Mouse (Mus musculus) heart, embryonic 14.5 days (tissue): ENCODE measurements at regions not wholly inside any gene's neighbourhood (a gene's known extent, or its start where the extent isn't known, plus 50 kb on each side); places are given as distances from the start of the nearest gene placed in this dataset.

Source experiments
- ATAC-seq: fragments of 200-750 bp; cut with Nextera tagmentation; 2 replicates; pipeline ENCODE4 v1.8.0; 2017; ENCODE audit warnings: low read depth, moderate TSS enrichment; ENCODE audit not compliant: insufficient number of reproducible peaks, insufficient read depth, low FRiP score
- H3K27ac ChIP-seq, 2 experiments: fragments of 200-500 bp in 1 of 2; fragments of 300-500 bp in 1 of 2; sonication (generic) in 1 of 2; replicated peaks in 1 of 2; 2 replicates each; pipeline ENCODE4 v1.5.1; 2012 to 2014; ENCODE audit warnings: low read depth in 2 of 2, low read length in 2 of 2, control low read depth in 1 of 2, mild to moderate bottlenecking in 1 of 2, mixed read lengths in 1 of 2; ENCODE audit not compliant: control insufficient read depth in 1 of 2, insufficient read depth in 1 of 2
- H3K27me3 ChIP-seq: fragments of 300-500 bp; sonication (generic); 2 replicates; pipeline ENCODE4 v1.6.1; 2014; ENCODE audit warnings: mild to moderate bottlenecking, low read length, control low read depth; ENCODE audit not compliant: control insufficient read depth, insufficient read depth
- H3K36me3 ChIP-seq: fragments of 300-500 bp; sonication (generic); 2 replicates; pipeline ENCODE4 v1.6.1; 2014; ENCODE audit warnings: mild to moderate bottlenecking, control low read depth, low read length, mixed read lengths; ENCODE audit not compliant: control insufficient read depth, insufficient read depth
- H3K4me1 ChIP-seq, 2 experiments: fragments of 200-500 bp in 1 of 2; fragments of 300-500 bp in 1 of 2; sonication (generic) in 1 of 2; 2 replicates each; pipeline ENCODE4 v1.6.1; 2012 to 2014; ENCODE audit warnings: low read length in 2 of 2, control low read depth in 1 of 2, mixed read lengths in 1 of 2; ENCODE audit not compliant: control insufficient read depth in 2 of 2, insufficient read depth in 2 of 2
- H3K4me2 ChIP-seq: fragments of 300-500 bp; sonication (generic); 2 replicates; pipeline ENCODE4 v1.6.1; 2014; ENCODE audit warnings: mild to moderate bottlenecking, low read length
- H3K4me3 ChIP-seq, 2 experiments: fragments of 200-500 bp in 1 of 2; fragments of 300-500 bp in 1 of 2; sonication (generic) in 1 of 2; 2 replicates each; pipeline ENCODE4 v1.5.1; 2012 to 2014; ENCODE audit warnings: low read length in 2 of 2, mild to moderate bottlenecking in 2 of 2, control low read depth in 1 of 2, low read depth in 1 of 2, moderate library complexity in 1 of 2; ENCODE audit not compliant: control insufficient read depth in 1 of 2, insufficient read depth in 1 of 2
- H3K9ac ChIP-seq: fragments of 300-500 bp; sonication (generic); 2 replicates; pipeline ENCODE4 v1.6.1; 2014; ENCODE audit warnings: mild to moderate bottlenecking, low read length
- H3K9me3 ChIP-seq: fragments of 300-500 bp; sonication (generic); 2 replicates; pipeline ENCODE4 v1.6.1; 2016; ENCODE audit warnings: low read length, control low read depth; ENCODE audit not compliant: control insufficient read depth
- WGBS: fragments of 180-500 bp; shearing (Covaris S2); extraction: QIAGEN DNeasy Blood & Tissue Kit; methylation state at CpG from one replicate; pipeline ENCODE4 v1.1.7; 2014; 5-methylcytosine and 5-hydroxymethylcytosine counted together

GRCm38 (mm10) chr6:51732298-51732895, 208.7 kb downstream of the Snx10 start:
- Histone ChIP-seq H3K27me3 (no peaks in the 10 kb centered on the region), H3K4me2 (no peak overlapping the region), H3K27ac (no peak overlapping the region), H3K4me3 (no peak overlapping the region), H3K36me3 (no peaks in the 10 kb centered on the region), H3K4me1 (peaks cover 6 to 7% of the 10 kb centered on the region in 2 experiments; a peak in 2 of 4 replicates), H3K9me3 (no peaks in the 10 kb centered on the region), H3K9ac (no peak overlapping the region)
- ATAC-seq: no peak
- WGBS: 78% methylated on average over 11 of the region's 11 CpGs

DNA sequence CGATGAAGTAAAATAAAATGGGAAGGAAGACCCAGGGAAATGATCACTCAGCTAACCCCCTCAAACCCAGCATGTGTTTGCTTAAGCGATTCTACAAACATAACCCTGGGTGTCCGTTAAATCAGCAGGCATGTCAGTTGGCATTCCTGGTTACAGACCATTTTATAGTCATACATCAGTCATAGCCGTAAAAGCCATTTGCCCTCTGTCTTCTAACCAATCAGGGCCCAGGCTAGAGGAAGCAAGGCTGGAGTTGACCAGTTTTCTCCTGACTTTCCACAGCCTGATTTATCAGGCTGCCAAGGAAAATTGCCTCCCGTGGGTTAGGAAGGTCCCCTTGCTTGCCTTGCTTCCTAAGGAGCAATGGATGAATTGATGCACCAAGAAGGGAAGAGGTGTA, 212.3 kb downstream of the Snx10 start:
- Histone ChIP-seq H3K4me1 (peaks cover 0 to 2% of the 10 kb centered on the region in 2 experiments; a peak in 1 of 4 replicates), H3K4me2 (no peak overlapping the region), H3K36me3 (no peaks in the 10 kb centered on the region), H3K27ac (no peak overlapping the region), H3K9ac (no peak overlapping the region), H3K9me3 (no peaks in the 10 kb centered on the region), H3K27me3 (no peaks in the 10 kb centered on the region), H3K4me3 (no peak overlapping the region)
- WGBS: 82% methylated on average over 5 of the region's 5 CpGs
- no peak for ATAC-seq

GRCm38 (mm10) chr6:51743105-51743660, 219.5 kb downstream of the Snx10 start:
- Histone ChIP-seq H3K27ac (0 out of 4 replicates have a peak overlapping the region, but pooled peaks of 1 of the 2 experiments have one; percentile 15), H3K4me2 (peak overlapping the region; percentile 37), H3K27me3 (no peaks in the 10 kb centered on the region), H3K4me1 (peaks cover 0 to 2% of the 10 kb centered on the region in 2 experiments; a peak in 1 of 4 replicates), H3K9ac (no peak overlapping the region), H3K4me3 (peak overlapping the region in 1 of 2 experiments; percentile 1; a peak in 1 of 4 replicates), H3K36me3 (no peaks in the 10 kb centered on the region), H3K9me3 (no peaks in the 10 kb centered on the region)
- WGBS: 60% methylated on average over 15 of the region's 15 CpGs
- no peak for ATAC-seq

GRCm38 (mm10) chr6:51744607-51745006, 220.9 kb downstream of the Snx10 start:
- H3K4me3 ChIP-seq: no peak overlapping the region
- no peak overlapping the region for H3K27ac ChIP-seq
- ATAC-seq: no peak
- H3K27me3 ChIP-seq: no peaks in the 10 kb centered on the region
- H3K36me3 ChIP-seq: no peaks in the 10 kb centered on the region
- WGBS: 82% methylated on average over 2 of the region's 2 CpGs
- H3K4me1 ChIP-seq: no peaks in the 10 kb centered on the region
- H3K9ac ChIP-seq: no peak overlapping the region
- no peak overlapping the region for H3K4me2 ChIP-seq
- no peaks in the 10 kb centered on the region for H3K9me3 ChIP-seq

DNA sequence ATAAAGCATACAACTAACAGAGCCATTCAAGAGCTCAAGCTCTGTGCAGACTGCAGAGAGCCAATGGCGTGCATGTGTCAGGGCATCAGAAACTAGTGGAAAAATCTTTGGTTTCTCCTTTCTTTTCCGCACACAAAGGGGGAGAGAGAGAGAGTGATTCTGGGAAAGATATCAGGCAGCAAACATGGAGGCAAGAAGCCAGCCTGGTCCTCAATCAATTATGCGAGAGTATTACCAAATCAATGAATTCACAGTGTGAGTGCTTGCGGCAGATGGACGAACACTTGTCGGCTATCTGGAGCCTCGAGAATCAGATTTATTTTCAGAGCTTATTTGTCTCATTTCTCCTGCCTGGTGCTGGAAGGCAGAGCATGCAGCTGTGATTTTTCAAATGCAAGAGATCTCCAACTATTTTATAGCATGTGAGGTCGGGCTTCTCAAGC, 230.6 kb downstream of the Snx10 start:
- Histone ChIP-seq H3K9ac (no peak overlapping the region), H3K4me2 (no peak overlapping the region), H3K27me3 (no peaks in the 10 kb centered on the region), H3K27ac (no peak overlapping the region), H3K4me3 (no peak overlapping the region), H3K9me3 (no peaks in the 10 kb centered on the region), H3K4me1 (peaks cover 8 to 12% of the 10 kb centered on the region in 2 experiments), H3K36me3 (no peaks in the 10 kb centered on the region)
- WGBS: 77% methylated on average over 8 of the region's 8 CpGs
- ATAC-seq: no peak

DNA sequence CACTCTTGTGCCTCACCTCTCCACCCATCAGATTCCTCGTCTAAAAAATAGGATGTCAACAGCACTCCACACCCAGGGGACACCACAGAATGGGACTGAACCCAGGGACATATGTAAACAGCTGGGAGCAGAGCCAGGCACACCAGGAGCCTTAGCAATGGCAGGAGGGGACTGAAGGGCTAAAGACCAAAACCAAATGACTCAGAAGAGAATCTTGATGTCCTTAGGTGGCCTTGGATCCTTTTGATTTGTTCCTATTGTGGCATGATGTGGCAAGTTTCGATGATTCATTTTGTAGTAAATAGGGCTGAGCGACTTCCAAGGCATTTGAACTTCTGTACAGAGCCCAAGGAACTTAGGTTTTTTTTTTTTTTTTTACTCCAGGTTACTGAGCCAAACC, 233.4 kb downstream of the Snx10 start:
- WGBS: 71% methylated on average over 3 of the region's 3 CpGs
- H3K9me3 ChIP-seq: no peaks in the 10 kb centered on the region

DNA sequence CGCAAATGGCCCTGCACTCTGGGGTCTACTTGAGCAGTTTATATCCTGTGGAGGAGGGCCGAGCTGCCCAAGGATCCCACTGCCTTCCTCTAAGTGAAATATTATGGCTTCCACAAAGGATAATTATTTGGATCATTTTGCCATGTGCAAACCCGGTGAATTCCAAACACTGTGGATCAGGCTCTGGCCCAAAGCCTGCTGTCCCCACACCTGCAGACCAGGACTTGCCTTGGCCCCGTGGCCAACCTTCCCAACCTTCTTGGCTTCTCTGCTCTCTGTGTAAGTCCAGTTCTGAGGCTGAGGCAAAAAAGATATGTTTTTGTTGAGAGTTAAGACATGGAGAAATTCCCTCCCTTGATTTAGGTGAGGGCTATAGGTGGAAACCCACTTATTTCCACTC, 234.0 kb downstream of the Snx10 start:
- ATAC-seq: no peak
- H3K27ac ChIP-seq: no peak overlapping the region
- no peaks in the 10 kb centered on the region for H3K27me3 ChIP-seq
- H3K36me3 ChIP-seq: no peaks in the 10 kb centered on the region
- 87% methylated on average over 4 of the region's 4 CpGs for WGBS
- H3K4me1 ChIP-seq: no peaks in the 10 kb centered on the region
- no peak overlapping the region for H3K9ac ChIP-seq
- no peak overlapping the region for H3K4me2 ChIP-seq
- no peaks in the 10 kb centered on the region for H3K9me3 ChIP-seq
- H3K4me3 ChIP-seq: no peak overlapping the region

More for the DNA sequence above, 233.4 kb downstream of the Snx10 start:
- ATAC-seq: no peak
- no peak overlapping the region for H3K4me3 ChIP-seq
- no peak overlapping the region for H3K9ac ChIP-seq
- H3K4me1 ChIP-seq: peaks cover 2 to 4% of the 10 kb centered on the region in 2 experiments; a peak in 3 of 4 replicates
- H3K27ac ChIP-seq: no peak overlapping the region
- no peaks in the 10 kb centered on the region for H3K27me3 ChIP-seq
- no peaks in the 10 kb centered on the region for H3K36me3 ChIP-seq
- no peak overlapping the region for H3K4me2 ChIP-seq

DNA sequence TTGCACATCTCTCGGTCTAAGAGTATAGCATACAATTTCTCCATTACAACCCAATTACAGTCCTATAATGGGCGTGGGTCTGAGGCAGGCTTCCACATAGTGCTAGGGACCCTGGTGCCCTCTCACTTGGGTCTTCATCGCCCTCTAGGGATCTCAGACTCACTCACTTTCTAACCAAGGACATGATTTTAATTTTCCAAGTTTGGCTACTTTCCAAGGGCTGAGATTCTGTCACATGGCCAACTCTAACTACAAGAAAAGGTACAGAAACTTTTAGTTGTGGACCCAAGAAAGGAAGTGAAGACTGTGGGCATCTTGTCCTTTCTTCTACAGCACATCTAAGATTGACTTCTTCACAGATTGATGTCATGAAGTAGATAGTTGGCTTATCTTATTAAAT, 235.1 kb downstream of the Snx10 start:
- H3K4me3 ChIP-seq: no peak overlapping the region
- no peaks in the 10 kb centered on the region for H3K9me3 ChIP-seq
- no peak overlapping the region for H3K9ac ChIP-seq
- H3K4me1 ChIP-seq: no peaks in the 10 kb centered on the region
- no peaks in the 10 kb centered on the region for H3K36me3 ChIP-seq
- no peak overlapping the region for H3K4me2 ChIP-seq
- no peak for ATAC-seq
- 84% methylated on average over 3 of the region's 3 CpGs for WGBS
- H3K27ac ChIP-seq: no peak overlapping the region
- no peaks in the 10 kb centered on the region for H3K27me3 ChIP-seq
